Mouse (Mus musculus) megakaryocyte-erythroid progenitor cell, adult 5 weeks (primary cell): Measurements from ENCODE around the gene Miga1. TPM values are rescaled to one million over a fixed set of nuclear protein-coding genes. Genes with fewer than 3 reads are reported as not detected.

Experiments
- polyA plus RNA-seq: library from polyadenylated mRNA; stranded (reverse); fragments of >175 nt; gene quantifications from 2 replicates; pipeline ENCODE4 v1.2.3, GENCODE M21; 2012

The Miga1 gene
- polyA plus RNA-seq, result 13.9 and 21.4 TPM in 2 replicates

DNA sequence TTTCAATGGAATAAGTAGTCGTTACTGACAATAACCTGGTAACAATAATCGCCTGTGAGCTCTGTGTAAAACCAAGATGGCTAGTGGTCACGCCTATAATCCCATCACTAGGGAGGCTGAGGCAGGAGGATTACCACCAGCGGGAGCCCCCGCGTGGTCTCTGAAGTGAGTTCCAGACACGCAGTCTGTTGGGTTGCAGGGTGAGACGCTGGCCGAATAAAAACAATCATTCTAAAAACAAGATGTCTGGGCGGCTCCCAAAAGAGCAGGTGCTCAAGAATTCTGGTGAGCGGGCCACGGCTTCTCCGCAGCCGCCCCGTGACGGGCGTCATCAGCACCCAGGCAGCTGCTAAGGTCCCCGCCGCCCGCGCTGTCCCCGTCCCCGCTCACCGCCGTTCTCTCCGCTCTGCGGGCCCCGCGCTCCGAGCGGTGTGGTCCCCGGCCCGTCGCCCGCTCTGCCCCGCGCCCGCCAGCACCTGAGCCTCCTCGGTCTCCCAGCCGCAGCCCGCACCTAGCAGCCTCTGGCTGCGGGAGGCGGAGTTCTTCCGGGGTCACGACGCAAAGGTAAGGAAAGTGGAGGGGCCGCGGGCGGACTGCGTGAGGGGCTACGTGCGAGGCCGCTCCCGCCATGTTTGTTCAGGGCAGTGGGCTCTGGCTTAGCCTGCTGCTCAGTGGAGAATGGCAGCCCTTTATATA is at the start of gene Miga1:
Gene Miga1 (minus strand): TSS at position 546 of the 696 bp plus-strand sequence.

DNA sequence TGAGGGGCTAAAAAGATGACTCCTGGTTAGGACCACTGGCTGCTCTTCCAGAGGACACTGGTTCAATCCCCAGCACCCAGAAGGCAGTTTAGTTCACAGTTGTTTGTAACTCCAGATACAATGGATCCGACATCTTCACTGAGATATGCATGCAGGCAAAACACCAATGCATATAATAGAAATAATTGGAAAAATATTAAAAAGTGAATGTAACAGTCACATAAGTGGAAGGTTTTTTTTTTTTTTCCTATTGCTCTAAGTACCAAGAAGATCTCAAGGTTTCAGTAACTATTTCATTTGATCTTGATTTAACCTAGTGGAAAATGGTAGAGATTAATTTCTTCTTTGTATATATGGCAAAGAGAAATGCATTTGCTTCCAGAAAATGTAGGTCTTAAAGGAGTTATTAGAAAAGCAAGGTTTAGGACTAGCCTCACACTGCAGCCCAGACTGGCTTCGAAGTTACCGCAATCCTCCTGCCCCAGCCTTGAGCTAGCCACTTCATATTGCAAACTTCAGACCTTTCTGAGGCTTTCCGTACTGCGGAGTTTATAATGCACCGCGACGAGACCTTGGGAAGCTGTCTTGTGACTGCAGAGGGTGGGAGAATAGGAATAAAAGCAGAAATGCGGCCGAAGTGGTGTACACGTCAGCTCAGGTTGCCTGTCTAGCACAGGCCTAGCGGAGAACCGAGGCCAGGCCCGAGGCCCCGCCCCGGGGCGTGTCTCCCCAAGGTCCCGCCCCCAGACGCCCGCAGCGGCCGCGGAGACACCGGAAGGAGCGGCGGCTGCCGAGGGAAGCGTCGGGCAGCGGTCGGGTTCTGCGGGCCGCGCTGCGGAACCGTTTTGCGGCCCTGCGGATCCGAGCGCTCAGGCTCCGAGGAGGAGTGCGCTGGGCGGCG is 5.8 kb upstream of the Miga1 start, which contains the start of gene Usp33:
Gene Usp33 (plus strand): TSS at position 747 of the 901 bp plus-strand sequence.

GRCm38 (mm10) chr3:152266036-152266421 is 74.2 kb downstream of the Miga1 start, which contains the start of gene Nexn:
Gene Nexn, minus strand, starts transcription at chr3:152266350.

Other genes with a start within 250 kb of the Miga1 start
- gene Gipc2, start 174.2 kb downstream of the Miga1 start, polyA plus RNA-seq, result not detected in 2 replicates
- gene Dnajb4, start 130.1 kb downstream of the Miga1 start, polyA plus RNA-seq, result 3.7 and 4.1 TPM in 2 replicates
- 323 and 332 TPM in 2 replicates for gene Fubp1, start 130.0 kb downstream of the Miga1 start, polyA plus RNA-seq
- gene Nexn, start 74.1 kb downstream of the Miga1 start, polyA plus RNA-seq, result 0.06 and 0.08 TPM in 2 replicates
- gene Usp33, start 6.1 kb upstream of the Miga1 start, polyA plus RNA-seq, result 20.5 and 21.3 TPM in 2 replicates
- gene Zzz3, start 55.1 kb upstream of the Miga1 start, polyA plus RNA-seq, result 19.2 and 19.3 TPM in 2 replicates